Mouse (Mus musculus) spleen, postnatal 10 days (tissue): Measurements from ENCODE around the gene Stam.

Source experiments
- DNase-seq, 2 experiments: peaks; one replicate each; pipeline ENCODE4 v3.0.0; 2021 to 2022; ENCODE audit warnings: low spot score in 2 of 2

The Stam gene

GRCm38 (mm10) chr2:14126387-14126786 is 52.5 kb downstream of the Stam start:
- DNase-seq = no peak

- no peak for DNase-seq
These were observed 53.7 kb downstream of the Stam start for GRCm38 (mm10) chr2:14127629-14128028.

DNA sequence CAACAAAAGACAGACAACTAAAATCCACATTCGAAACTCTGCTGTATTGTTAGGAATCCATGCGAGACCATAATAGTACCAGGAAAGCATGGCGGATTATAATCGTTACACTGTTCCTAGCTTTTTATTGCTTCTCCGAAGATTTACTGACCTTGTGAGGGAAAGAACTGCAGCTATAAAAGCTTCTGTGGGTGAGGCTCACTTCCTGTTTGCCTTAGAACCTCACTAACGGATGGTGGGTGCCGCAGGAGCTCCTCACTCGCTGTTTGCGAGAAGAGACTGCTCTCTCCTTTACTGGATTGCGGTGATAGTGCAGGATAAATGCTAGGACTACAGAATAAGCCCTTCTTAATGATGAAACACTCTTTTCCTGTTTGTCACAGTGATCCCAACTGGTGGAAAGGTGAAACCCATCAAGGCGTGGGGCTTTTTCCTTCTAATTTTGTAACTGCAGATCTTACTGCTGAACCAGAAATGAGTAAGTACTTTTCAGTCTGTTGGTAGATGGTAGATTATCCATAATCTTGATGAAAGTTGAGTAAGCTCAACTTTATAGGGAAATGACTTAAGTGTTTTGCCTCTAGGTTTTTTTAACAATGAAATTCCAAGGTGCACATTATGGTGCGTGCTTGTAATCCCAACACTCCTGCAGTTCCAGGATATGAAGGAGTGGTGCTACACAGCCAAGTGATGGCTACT is 56.9 kb downstream of the Stam start:
- no peak for DNase-seq

DNA sequence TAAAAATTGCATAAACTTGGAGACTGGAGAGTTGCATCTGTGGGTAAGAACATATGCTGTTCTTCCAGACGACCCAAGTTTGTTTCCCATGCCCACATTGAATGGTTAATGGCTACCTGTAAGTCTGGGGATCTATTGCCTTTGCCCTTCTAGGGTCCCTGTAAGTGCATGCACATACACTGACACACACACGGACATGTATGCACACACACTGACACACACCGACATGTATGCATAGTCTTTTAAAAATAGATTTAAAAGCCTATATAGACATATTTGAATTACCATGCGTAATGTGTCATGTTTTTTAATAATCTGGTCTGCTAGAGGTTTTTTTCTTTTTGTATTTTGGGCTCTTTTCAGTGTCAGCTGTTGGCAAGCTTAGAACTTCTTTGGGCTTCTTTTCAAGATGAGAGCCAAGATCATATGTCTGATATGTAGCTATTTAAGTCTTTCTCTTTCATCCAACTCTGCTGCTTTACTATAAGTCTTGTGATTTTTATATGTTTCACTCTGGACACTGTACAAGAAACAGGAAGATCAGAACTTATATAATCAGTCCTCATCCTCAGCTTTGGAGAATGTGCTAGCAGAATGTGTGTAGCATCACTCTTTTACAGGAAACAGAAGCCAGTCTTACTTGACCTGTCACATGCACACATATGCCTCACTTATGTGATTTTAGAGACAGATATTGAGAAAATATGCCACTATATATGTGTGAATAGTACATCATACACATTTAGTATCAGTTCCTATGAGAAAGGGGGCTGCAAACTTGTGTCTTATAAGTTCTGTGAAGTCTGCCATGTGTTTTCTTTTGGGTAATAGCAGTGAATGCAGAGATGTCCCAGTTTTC is 58.8 kb downstream of the Stam start:
- no peak for DNase-seq

DNA sequence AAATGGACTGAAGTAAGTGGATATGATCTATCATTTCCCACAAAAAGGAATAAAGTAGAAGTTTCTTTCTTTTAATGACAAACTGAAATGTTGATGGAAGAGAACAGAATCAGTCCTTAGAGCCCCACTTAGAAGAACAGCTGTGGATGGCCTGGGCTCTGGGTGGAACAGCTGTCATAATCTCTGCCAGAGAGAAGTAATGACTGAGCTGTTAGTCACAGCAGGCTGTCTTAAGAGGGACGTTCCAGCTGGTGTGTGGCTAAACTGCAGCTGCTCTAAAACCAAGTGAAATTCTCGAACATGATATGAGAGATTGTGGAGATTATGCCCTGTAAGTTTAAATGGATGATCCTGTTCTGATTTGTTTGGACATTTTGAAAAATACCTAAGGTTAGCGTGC is 63.0 kb downstream of the Stam start:
- no peak for DNase-seq

DNA sequence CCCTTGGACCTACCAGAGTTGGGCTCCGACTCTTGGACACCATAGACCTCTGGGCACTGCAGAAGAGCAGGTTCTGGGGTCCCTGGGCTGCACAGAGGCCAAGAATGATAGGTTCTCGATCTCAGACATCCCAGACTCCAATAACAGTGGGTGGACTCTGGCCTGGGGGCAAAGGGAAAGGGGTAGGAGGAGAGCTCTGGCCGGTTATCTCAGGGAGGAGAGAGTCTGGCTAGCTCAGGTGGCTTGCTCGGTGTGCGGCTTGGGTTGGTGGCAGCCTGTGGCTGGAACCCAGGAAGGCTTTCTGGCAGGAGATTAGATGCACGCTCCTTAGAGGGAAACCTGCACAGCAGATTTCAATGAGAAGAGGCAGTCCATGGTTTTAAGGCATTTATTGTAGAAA is 65.7 kb downstream of the Stam start:
- no peak for DNase-seq

- DNase-seq = no peak
These were observed 66.1 kb downstream of the Stam start for GRCm38 (mm10) chr2:14140044-14140443.

DNA sequence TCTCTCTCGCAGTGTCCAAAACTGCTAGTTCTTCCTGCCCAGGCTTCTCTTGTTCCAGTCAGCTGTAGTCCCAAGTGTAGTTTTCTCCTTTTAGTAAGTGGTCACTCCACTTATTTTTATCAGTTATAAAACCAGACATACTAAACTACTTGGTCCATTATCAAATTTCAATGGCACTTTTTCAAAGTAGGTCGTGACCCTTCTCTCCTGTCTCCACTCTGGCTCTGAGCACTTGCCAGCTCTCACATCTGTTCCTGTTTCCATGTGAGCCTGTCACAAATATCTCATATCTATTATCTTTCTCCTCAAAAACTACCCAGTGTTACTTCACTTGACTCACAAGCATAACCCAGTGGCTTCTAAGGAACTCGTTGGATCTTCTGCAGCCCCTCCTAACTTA is 71.4 kb downstream of the Stam start:
- no peak for DNase-seq

- DNase-seq = no peak
These were observed 73.0 kb downstream of the Stam start for GRCm38 (mm10) chr2:14146913-14147312.

- DNase-seq = no peak
These were observed 76.9 kb downstream of the Stam start for GRCm38 (mm10) chr2:14150829-14151228.

- DNase-seq = no peak
These were observed 78.0 kb downstream of the Stam start for GRCm38 (mm10) chr2:14151854-14152253.

- DNase-seq = no peak
These were observed 85.1 kb downstream of the Stam start for GRCm38 (mm10) chr2:14159047-14159446.

DNA sequence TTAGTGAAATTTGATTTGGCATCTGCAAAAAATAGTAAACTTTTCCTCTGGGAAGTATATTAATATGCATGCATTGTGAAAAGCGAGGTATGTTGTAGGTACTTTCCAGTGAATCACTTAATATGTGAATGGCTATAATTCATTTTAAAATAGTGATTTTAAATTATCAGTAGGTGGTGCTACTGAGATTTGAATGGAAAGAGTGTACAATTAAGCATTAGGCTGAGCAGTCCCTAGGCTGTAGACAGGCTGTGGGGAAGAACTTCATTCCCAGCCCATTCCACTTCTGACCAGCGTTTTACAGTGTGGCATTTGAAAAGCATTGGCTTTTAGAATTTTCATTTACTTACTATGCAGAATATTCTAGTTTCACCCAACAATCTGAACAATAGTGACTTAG is 85.9 kb downstream of the Stam start:
- DNase-seq = no peak

GRCm38 (mm10) chr2:14164459-14165030 is 90.6 kb downstream of the Stam start:
- DNase-seq = no peak

GRCm38 (mm10) chr2:14165066-14165465 is 91.2 kb downstream of the Stam start:
- no peak for DNase-seq

GRCm38 (mm10) chr2:14165618-14166344 is 91.9 kb downstream of the Stam start:
- no peak for DNase-seq

GRCm38 (mm10) chr2:14167721-14168120 is 93.8 kb downstream of the Stam start:
- no peak for DNase-seq

DNA sequence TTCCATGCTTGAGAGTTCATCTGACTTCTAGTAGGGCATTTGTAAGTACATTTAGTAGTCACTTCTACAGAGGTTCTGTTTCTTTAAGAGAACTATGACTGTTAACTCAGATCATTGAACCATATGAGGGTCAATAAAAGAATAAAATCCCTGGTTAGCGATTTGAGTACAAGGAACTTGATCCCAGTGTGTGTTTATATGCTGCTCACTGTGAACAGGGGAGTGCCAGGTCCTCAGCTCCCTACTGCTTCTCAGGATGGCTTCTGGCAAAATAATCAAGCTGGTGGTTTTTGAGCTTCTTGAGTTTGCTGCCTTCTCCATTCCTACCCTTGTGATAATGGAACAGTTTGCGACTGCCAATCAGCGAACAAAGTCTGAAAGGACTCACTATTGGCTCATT is 100.4 kb downstream of the Stam start, which contains the start of gene Tmem236:
Gene Tmem236 (plus strand): TSS at position 190 of the 400 bp plus-strand sequence.
- DNase-seq = no peak

DNA sequence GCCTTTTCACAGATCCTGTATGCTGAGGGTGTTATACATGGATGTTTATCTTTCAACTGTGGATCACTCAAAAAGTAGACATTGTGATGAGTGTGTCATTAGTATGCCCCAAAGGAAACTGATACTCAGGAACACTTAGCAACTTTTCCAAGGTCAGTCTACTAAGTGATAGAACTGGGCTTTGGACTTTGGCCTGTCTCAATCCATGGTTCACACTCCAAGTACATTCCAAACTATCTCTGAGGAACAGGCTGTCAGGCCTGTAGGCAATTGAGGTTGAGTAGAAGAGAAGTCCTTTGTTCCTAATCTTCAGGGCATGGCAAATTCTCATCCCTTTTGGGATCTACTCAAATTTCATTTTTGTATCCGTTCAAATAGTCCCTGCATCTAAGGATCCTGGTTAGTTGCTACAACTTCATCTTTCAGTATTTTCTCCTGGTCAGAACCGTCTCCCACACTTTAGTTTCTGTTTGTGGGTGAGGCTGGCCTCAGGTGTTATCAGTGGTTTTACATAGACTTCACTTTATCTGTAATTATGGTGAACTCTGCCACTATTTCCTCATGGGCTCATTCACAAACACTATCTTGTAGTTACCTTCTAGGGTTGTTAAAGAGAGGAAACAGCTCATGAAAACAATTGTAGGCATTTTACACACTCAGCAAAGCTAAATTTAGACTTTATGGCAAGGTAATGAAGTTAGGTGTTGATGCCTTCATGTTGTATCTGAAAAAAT is 102.7 kb downstream of the Stam start:
- no peak for DNase-seq

DNA sequence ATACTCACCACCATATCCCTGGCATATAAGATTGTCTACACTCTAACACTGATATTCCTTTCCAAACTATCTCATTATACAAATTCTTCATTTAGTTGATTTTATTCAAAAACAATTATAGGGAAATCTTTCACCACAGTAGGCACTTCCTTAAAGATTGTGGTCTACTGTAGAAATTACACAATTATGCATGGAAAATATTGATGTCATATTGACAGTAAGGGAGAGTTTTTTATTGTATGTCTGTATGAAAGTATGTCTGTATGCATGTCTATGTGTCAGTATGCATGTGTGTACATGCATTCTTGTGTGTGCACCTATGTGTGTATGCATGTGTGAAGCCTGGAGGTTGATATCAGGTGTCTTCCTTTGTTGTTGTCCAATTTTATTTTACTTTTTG is 110.5 kb downstream of the Stam start:
- DNase-seq = no peak

DNA sequence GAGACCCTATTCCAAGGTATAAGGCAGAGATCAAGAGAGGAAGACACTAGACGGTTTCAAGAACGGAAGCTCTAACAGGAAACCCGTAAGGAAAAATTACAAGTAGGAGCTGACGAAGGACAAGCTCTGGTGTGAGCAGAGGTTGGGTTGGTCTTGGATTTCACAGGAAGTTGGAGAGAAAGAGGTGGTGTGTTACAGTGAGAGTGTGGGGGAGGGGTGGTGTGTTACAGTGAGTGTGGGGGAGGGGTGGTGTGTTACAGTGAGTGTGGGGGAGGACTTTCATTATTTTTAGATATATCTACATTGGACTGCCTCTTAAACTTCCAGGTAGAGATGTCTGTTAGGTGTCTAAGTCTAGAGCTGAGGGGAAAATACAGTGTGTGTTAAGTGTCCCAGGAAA is 116.8 kb downstream of the Stam start:
- no peak for DNase-seq
